Mouse (Mus musculus): Measurements from ENCODE around the gene Mapk14. TPM values are rescaled to one million over a fixed set of nuclear protein-coding genes. Genes with fewer than 3 reads are reported as not detected.
"Not testable (repeated sequence)": the region's sequence is repeated elsewhere in the genome, so short reads cannot be mapped to it uniquely, and the experiment has no call there.

Gene Mapk14
- total and polyA plus RNA-seq, 2 experiments from 2014 or later: 20.4 to 33.5 TPM

GRCm38 (mm10) chr17:28769875-28770421, 78.8 kb downstream of the Mapk14 start:
- H3K9me3 ChIP-seq (ENCODE audit: low read length): no peaks in the 10 kb centered on the region
- no peak overlapping the region for H3K9ac ChIP-seq
- peak; percentile 16 for DNase-seq
- TF ChIP-seq CTCF (IDR thresholded peaks at IDR 0.05; ENCODE audit: low read depth): no peak
- 5% methylated on average over 24 of the region's 24 CpGs for WGBS
- no peaks in the 10 kb centered on the region for H3K36me3 ChIP-seq (ENCODE audit: insufficient read depth)
- no peak overlapping the region for H3K27ac ChIP-seq (ENCODE audit: low read depth, low read length)
- peak overlapping the region; percentile 58 for H3K4me2 ChIP-seq (ENCODE audit: low read depth)
- ATAC-seq: no peak
- peak overlapping the region; percentile 33 for H3K4me3 ChIP-seq (ENCODE audit: low read depth, low read length)
- H3K27me3 ChIP-seq (ENCODE audit: insufficient read depth, low read length): peaks cover 26% of the 10 kb centered on the region
- H3K4me1 ChIP-seq (ENCODE audit: insufficient read depth): peaks cover 5% of the 10 kb centered on the region; the same call in 1 of the 2 replicates

- H3K27me3 ChIP-seq (ENCODE audit: insufficient read depth, low read length): peaks cover 26% of the 10 kb centered on the region
- no peak overlapping the region for H3K4me3 ChIP-seq (ENCODE audit: low read depth, low read length)
- no peaks in the 10 kb centered on the region for H3K36me3 ChIP-seq (ENCODE audit: insufficient read depth)
- ATAC-seq (no peak), DNase-seq (no peak)
- no peak for TF ChIP-seq CTCF (IDR thresholded peaks at IDR 0.05; ENCODE audit: low read depth)
- peaks cover 5% of the 10 kb centered on the region; the same call in 1 of the 2 replicates for H3K4me1 ChIP-seq (ENCODE audit: insufficient read depth)
- no peak overlapping the region for H3K9ac ChIP-seq
- H3K4me2 ChIP-seq (ENCODE audit: low read depth): no peak overlapping the region
- WGBS: 94% methylated on average over 5 of the region's 5 CpGs
- no peak overlapping the region for H3K27ac ChIP-seq (ENCODE audit: low read depth, low read length)
- no peaks in the 10 kb centered on the region for H3K9me3 ChIP-seq (ENCODE audit: low read length)
Observed at GRCm38 (mm10) chr17:28771289-28771688, 80.2 kb downstream of the Mapk14 start.

- ATAC-seq: not testable (repeated sequence)
- 94% methylated on average over 9 of the region's 9 CpGs for WGBS
- peaks cover 18% of the 10 kb centered on the region; the same call in 1 of the 2 replicates for H3K27me3 ChIP-seq (ENCODE audit: insufficient read depth, low read length)
Observed at GRCm38 (mm10) chr17:28774303-28774702, 83.2 kb downstream of the Mapk14 start.

GRCm38 (mm10) chr17:28775161-28775560, 84.0 kb downstream of the Mapk14 start:
- H3K36me3 ChIP-seq (ENCODE audit: insufficient read depth): no peaks in the 10 kb centered on the region
- DNase-seq (no peak), ATAC-seq (no peak)
- 80% methylated on average over 4 of the region's 4 CpGs for WGBS
- no peak overlapping the region for H3K9ac ChIP-seq
- H3K4me3 ChIP-seq (ENCODE audit: low read depth, low read length): no peak overlapping the region
- no peak overlapping the region for H3K4me2 ChIP-seq (ENCODE audit: low read depth)
- TF ChIP-seq CTCF (IDR thresholded peaks at IDR 0.05; ENCODE audit: low read depth): no peak
- H3K9me3 ChIP-seq (ENCODE audit: low read length): no peaks in the 10 kb centered on the region
- no peaks in the 10 kb centered on the region for H3K4me1 ChIP-seq (ENCODE audit: insufficient read depth)
- no peak overlapping the region for H3K27ac ChIP-seq (ENCODE audit: low read depth, low read length)
- peaks cover 9% of the 10 kb centered on the region; the same call in 1 of the 2 replicates for H3K27me3 ChIP-seq (ENCODE audit: insufficient read depth, low read length)

More at GRCm38 (mm10) chr17:28774303-28774702, 83.2 kb downstream of the Mapk14 start:
- H3K9me3 ChIP-seq (ENCODE audit: low read length); H3K4me1 ChIP-seq (ENCODE audit: insufficient read depth); H3K27ac ChIP-seq (ENCODE audit: low read depth, low read length); DNase-seq; H3K36me3 ChIP-seq (ENCODE audit: insufficient read depth); H3K4me3 ChIP-seq (ENCODE audit: low read depth, low read length); H3K4me2 ChIP-seq (ENCODE audit: low read depth); H3K9ac ChIP-seq: not testable (repeated sequence)
- TF ChIP-seq CTCF (IDR thresholded peaks at IDR 0.05; ENCODE audit: low read depth): peak; percentile 22; the same call in 1 of the 2 replicates

- Histone ChIP-seq H3K4me1 (ENCODE audit: insufficient read depth) (no peaks in the 10 kb centered on the region), H3K27me3 (ENCODE audit: insufficient read depth, low read length) (no peaks in the 10 kb centered on the region), H3K9me3 (ENCODE audit: low read length) (no peaks in the 10 kb centered on the region), H3K4me3 (ENCODE audit: low read depth, low read length) (no peak overlapping the region), H3K27ac (ENCODE audit: low read depth, low read length) (no peak overlapping the region), H3K9ac (no peak overlapping the region), H3K4me2 (ENCODE audit: low read depth) (no peak overlapping the region), H3K36me3 (ENCODE audit: insufficient read depth) (no peaks in the 10 kb centered on the region)
- ATAC-seq: no peak
- no peak for TF ChIP-seq CTCF (IDR thresholded peaks at IDR 0.05; ENCODE audit: low read depth)
- 88% methylated on average over 3 of the region's 3 CpGs for WGBS
- DNase-seq: no peak
Observed at GRCm38 (mm10) chr17:28776817-28777216, 85.7 kb downstream of the Mapk14 start.

DNA sequence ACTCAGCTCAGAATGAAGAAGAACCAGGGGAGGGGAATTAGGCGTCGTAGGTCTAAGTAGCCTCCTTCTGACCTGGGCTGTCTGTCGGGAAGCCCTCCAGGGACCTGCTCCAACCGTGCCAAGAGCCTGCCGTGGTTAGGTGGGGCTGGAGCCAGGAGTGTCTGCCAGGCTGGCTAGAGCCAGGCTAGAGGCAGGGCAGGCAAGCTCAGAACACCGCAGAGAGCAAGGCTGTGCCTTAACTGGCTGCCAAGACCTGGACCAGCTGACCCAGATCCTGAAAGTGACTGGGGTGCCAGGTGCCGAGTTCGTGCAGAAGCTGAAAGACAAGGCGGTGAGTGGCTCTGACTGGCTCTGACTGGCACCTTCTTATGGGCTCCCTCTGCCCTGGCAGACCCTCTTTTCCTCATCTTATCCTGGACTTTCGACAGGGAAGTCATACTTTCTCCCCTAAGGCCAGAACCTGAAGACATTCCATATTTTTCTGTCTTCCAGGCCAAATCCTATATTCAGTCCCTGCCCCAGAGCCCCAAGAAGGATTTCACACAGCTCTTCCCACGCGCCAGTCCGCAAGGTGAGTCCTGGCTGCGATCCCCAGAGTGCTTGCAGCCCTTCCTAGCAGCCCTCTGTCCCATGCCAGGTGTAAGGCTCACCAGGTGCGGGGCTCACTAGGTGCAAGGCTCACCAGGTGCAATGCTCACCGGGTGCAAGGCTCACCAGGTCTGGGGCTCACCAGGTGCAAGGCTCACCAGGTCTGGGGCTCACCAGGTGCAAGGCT, 86.3 kb downstream of the Mapk14 start:
- Histone ChIP-seq H3K9ac (no peak overlapping the region), H3K27ac (ENCODE audit: low read depth, low read length) (no peak overlapping the region), H3K4me3 (ENCODE audit: low read depth, low read length) (no peak overlapping the region), H3K27me3 (ENCODE audit: insufficient read depth, low read length) (no peaks in the 10 kb centered on the region), H3K4me2 (ENCODE audit: low read depth) (no peak overlapping the region), H3K4me1 (ENCODE audit: insufficient read depth) (no peaks in the 10 kb centered on the region), H3K9me3 (ENCODE audit: low read length) (no peaks in the 10 kb centered on the region), H3K36me3 (ENCODE audit: insufficient read depth) (no peaks in the 10 kb centered on the region)
- DNase-seq (no peak), ATAC-seq (no peak)
- TF ChIP-seq CTCF (IDR thresholded peaks at IDR 0.05; ENCODE audit: low read depth): no peak
- WGBS: 81% methylated on average over 16 of the region's 16 CpGs

DNA sequence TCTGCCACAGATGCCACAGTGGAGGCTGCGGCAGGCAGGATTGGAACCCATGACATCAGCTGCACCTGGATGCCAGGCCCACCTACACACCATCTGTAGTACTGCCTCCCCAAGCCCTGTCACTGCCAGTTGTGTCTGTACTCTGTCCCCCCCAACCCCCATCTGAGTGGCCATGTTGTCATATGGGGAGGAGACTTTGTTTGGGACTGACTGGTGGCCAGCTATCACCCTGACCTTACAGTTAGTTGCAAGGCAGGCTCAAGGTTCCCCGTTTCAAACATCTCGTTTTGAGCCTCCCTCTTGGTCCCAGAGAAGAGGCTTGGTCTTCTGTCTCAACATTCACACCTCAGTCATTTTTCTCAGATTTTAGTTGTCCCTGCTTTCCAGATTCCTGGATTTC, 88.6 kb downstream of the Mapk14 start:
- Histone ChIP-seq H3K9me3 (ENCODE audit: low read length) (no peaks in the 10 kb centered on the region), H3K4me3 (ENCODE audit: low read depth, low read length) (no peak overlapping the region), H3K9ac (no peak overlapping the region), H3K27me3 (ENCODE audit: insufficient read depth, low read length) (no peaks in the 10 kb centered on the region), H3K4me2 (ENCODE audit: low read depth) (no peak overlapping the region), H3K27ac (ENCODE audit: low read depth, low read length) (no peak overlapping the region), H3K36me3 (ENCODE audit: insufficient read depth) (no peaks in the 10 kb centered on the region), H3K4me1 (ENCODE audit: insufficient read depth) (no peaks in the 10 kb centered on the region)
- no peak for DNase-seq
- no peak for TF ChIP-seq CTCF (IDR thresholded peaks at IDR 0.05; ENCODE audit: low read depth)
- no peak for ATAC-seq
- 90% methylated on average over 3 of the region's 3 CpGs for WGBS

Data from forebrain, postnatal 0 days (tissue).